Mouse (Mus musculus) brain, adult 2 months (tissue): ENCODE results near the gene Med10.

Experiments
- DNase-seq: peaks from one replicate; pipeline ENCODE4 v3.0.0; 2011; ENCODE audit warnings: low read depth, low spot score

The Med10 gene

GRCm38 (mm10) chr13:69802095-69802494, at the start of gene Med10:
Gene Med10, plus strand, starts transcription at chr13:69802395.
- no peak for DNase-seq

GRCm38 (mm10) chr13:69752875-69753274, 49.3 kb upstream of the Med10 start:
- DNase-seq, result no peak

- peak; percentile 70 for DNase-seq
Measured at GRCm38 (mm10) chr13:69758979-69759378, 43.2 kb upstream of the Med10 start.

GRCm38 (mm10) chr13:69761393-69761792, 40.8 kb upstream of the Med10 start:
- peak; percentile 98 for DNase-seq

GRCm38 (mm10) chr13:69764646-69765045, 37.5 kb upstream of the Med10 start:
- DNase-seq, result no peak

- DNase-seq, result no peak
Measured at GRCm38 (mm10) chr13:69768152-69768551, 34.0 kb upstream of the Med10 start.

- DNase-seq, result peak; percentile 75
Measured at GRCm38 (mm10) chr13:69770538-69771456, 31.4 kb upstream of the Med10 start.

GRCm38 (mm10) chr13:69772358-69772757, 29.8 kb upstream of the Med10 start:
- no peak for DNase-seq

GRCm38 (mm10) chr13:69778221-69778620, 24.0 kb upstream of the Med10 start:
- DNase-seq, result peak; percentile 90

GRCm38 (mm10) chr13:69788704-69789103, 13.5 kb upstream of the Med10 start:
- peak; percentile 33 for DNase-seq

GRCm38 (mm10) chr13:69791814-69792213, 10.4 kb upstream of the Med10 start:
- DNase-seq, result no peak

- peak; percentile 82 for DNase-seq
Measured at GRCm38 (mm10) chr13:69792541-69793009, 9.6 kb upstream of the Med10 start.

- no peak for DNase-seq
Measured at GRCm38 (mm10) chr13:69794808-69795207, 7.4 kb upstream of the Med10 start.

GRCm38 (mm10) chr13:69809681-69810611, 7.8 kb downstream of the Med10 start:
- peak; percentile 89 for DNase-seq

GRCm38 (mm10) chr13:69810936-69811680, 8.9 kb downstream of the Med10 start:
- DNase-seq, result no peak

GRCm38 (mm10) chr13:69813870-69814269, 11.7 kb downstream of the Med10 start:
- no peak for DNase-seq

GRCm38 (mm10) chr13:69818306-69818705, 16.1 kb downstream of the Med10 start:
- peak; percentile 72 for DNase-seq

GRCm38 (mm10) chr13:69821169-69821822, 19.1 kb downstream of the Med10 start:
- DNase-seq, result no peak

- peak; percentile 57 for DNase-seq
Measured at GRCm38 (mm10) chr13:69823920-69824637, 21.9 kb downstream of the Med10 start.
